Mouse (Mus musculus): ENCODE results near the gene Alpk3.

GRCm38 (mm10) chr7:81094104-81094757 is 36.8 kb downstream of the Alpk3 start:
- TF ChIP-seq CTCF (IDR thresholded peaks at IDR 0.05; ENCODE audit: insufficient read depth, low read length) (no peak), POLR2A (IDR thresholded peaks at IDR 0.05; ENCODE audit: borderline replicate concordance, extremely low read depth, low read depth, low read length) (no peak)
